Mouse (Mus musculus): ENCODE measurements around the gene Fam98c. TPM values are rescaled to one million over a fixed set of nuclear protein-coding genes. Genes with fewer than 3 reads are reported as not detected.

Gene Fam98c
- polyA plus RNA-seq, 1 experiment from 2014 or later = 8.1 TPM

Other genes starting within 250 kb of the Fam98c start
- gene Actn4, start 193.9 kb downstream of the Fam98c start, polyA plus RNA-seq (2015; fragmentation: Nextera tagmentation; extraction: Ambion mirVana) = 116 and 131 TPM in 2 replicates
- gene Eif3k, start 174.4 kb downstream of the Fam98c start, polyA plus RNA-seq (2015; fragmentation: Nextera tagmentation; extraction: Ambion mirVana) = 294 and 308 TPM in 2 replicates
- 27.4 and 29.1 TPM in 2 replicates for gene Map4k1, start 174.2 kb downstream of the Fam98c start, polyA plus RNA-seq (2015; fragmentation: Nextera tagmentation; extraction: Ambion mirVana)
- gene Ryr1, start 31.1 kb downstream of the Fam98c start, polyA plus RNA-seq (2015; fragmentation: Nextera tagmentation; extraction: Ambion mirVana) = 0.16 and 0.22 TPM in 2 replicates
- gene Rasgrp4, start 21.4 kb downstream of the Fam98c start, polyA plus RNA-seq (2015; fragmentation: Nextera tagmentation; extraction: Ambion mirVana) = 0.29 and 0.32 TPM in 2 replicates
- 0.07 and 0.10 TPM in 2 replicates for gene Ggn, start 14.0 kb upstream of the Fam98c start, polyA plus RNA-seq (2015; fragmentation: Nextera tagmentation; extraction: Ambion mirVana)
- 0.23 and 0.41 TPM in 2 replicates for gene Spred3, start 14.2 kb upstream of the Fam98c start, polyA plus RNA-seq (2015; fragmentation: Nextera tagmentation; extraction: Ambion mirVana)
- 136 and 155 TPM in 2 replicates for gene Psmd8, start 24.5 kb upstream of the Fam98c start, polyA plus RNA-seq (2015; fragmentation: Nextera tagmentation; extraction: Ambion mirVana)
- gene Catsperg1, start 57.8 kb upstream of the Fam98c start, polyA plus RNA-seq (2015; fragmentation: Nextera tagmentation; extraction: Ambion mirVana) = 0.09 and 0.22 TPM in 2 replicates
- gene Kcnk6, start 76.3 kb upstream of the Fam98c start, polyA plus RNA-seq (2015; fragmentation: Nextera tagmentation; extraction: Ambion mirVana) = 1.5 and 1.6 TPM in 2 replicates
- 49.5 and 51.2 TPM in 2 replicates for gene Yif1b, start 82.1 kb upstream of the Fam98c start, polyA plus RNA-seq (2015; fragmentation: Nextera tagmentation; extraction: Ambion mirVana)
- gene 2200002D01Rik, start 92.2 kb upstream of the Fam98c start, polyA plus RNA-seq (2015; fragmentation: Nextera tagmentation; extraction: Ambion mirVana) = 3.1 and 4.4 TPM in 2 replicates
- 24.9 and 25.2 TPM in 2 replicates for gene Spint2, start 125.7 kb upstream of the Fam98c start, polyA plus RNA-seq (2015; fragmentation: Nextera tagmentation; extraction: Ambion mirVana)
- 3.2 and 3.6 TPM in 2 replicates for gene Ppp1r14a, start 133.1 kb upstream of the Fam98c start, polyA plus RNA-seq (2015; fragmentation: Nextera tagmentation; extraction: Ambion mirVana)
- 1.7 and 2.3 TPM in 2 replicates for gene Dpf1, start 147.7 kb upstream of the Fam98c start, polyA plus RNA-seq (2015; fragmentation: Nextera tagmentation; extraction: Ambion mirVana)